Mouse (Mus musculus) gastrocnemius, postnatal 10 days (tissue): ENCODE measurements around the gene Maco1. TPM values are rescaled to one million over a fixed set of nuclear protein-coding genes. Genes with fewer than 3 reads are reported as not detected.
A peak's percentile ranks its signal among the peaks of the same experiment; 100 is the strongest.
"Not testable (repeated sequence)": the region's sequence is repeated elsewhere in the genome, so short reads cannot be mapped to it uniquely, and the experiment has no call there.

Source experiments
- DNase-seq: peaks from one replicate; pipeline ENCODE4 v3.0.0; 2021; ENCODE audit warnings: mixed read lengths
- total RNA-seq, 2 experiments: library from RNA; stranded (reverse); gene quantifications; 2 replicates each; pipeline ENCODE4 v1.2.3; 2021

Maco1 gene
- total RNA-seq, 2 experiments from 2014 or later: 16.7 to 22.2 TPM

DNA sequence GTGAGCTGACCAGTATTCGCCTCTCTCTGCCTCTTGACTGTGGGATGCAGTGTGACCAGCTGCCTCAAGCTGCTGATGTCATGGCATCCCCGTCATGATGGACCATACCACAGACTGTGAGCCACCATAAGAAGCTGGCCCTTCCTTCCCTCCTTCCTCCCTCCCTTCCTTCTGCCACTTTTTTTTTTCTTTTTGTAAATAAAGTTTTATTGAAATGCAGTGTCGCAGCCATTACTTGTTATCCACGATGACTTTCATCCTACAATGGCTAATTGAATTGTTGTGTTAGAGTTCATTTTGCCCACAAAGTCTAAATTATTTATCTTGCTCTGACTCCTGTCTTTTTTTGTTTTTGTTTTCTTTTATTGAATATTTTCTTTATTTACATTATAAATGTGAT is 5.3 kb upstream of the Maco1 start:
- no peak for DNase-seq

GRCm38 (mm10) chr4:134856501-134856900 is 3.4 kb upstream of the Maco1 start:
- no peak for DNase-seq

- no peak for DNase-seq
Observed at GRCm38 (mm10) chr4:134856056-134856455, 2.9 kb upstream of the Maco1 start.

- DNase-seq: no peak
Observed at GRCm38 (mm10) chr4:134855371-134855770, 2.2 kb upstream of the Maco1 start.

- peak; percentile 95 for DNase-seq
Observed at GRCm38 (mm10) chr4:134853637-134854485, 716 bp upstream of the Maco1 start.

DNA sequence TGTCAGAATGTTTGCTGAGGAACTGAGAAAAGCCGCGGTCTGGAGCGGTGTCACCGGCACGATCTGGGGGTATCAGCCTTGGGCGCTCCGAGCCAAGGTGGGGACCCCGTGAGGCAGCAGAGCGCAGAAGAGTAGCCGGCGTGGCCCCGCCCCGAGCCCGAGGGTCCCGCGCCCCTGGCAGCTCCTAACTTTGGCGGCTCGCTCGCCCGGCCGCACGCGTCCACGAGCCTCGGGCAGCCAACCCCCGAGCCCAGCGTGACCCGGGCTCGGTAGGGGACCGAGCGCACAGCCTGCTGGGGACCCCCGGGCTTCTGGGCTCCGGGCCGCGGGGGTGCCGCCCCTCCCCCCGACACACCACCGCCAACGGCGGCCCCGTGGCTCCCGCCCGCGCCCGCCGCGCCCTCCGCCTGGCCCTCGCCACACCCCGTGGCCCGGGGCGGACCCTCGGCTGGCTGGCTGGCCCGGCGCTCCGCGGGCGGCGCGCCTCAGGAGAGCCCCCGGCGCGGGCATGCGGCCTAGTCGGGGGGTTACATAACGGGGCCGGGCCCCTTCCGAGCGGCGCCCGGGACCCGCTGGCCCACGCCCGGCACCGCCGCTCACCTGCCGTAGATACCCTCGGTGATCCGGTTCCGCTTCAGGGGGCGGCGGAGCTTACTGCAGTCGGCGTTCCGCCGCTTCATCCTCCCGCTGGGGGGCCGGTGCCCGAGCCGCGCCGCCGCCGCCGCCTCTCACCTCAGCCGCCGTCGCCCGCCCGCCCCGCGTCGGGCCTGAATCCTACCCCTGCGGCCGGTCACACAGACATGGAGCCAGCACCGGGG is 498 bp downstream of the Maco1 start:
- peak; percentile 36 for DNase-seq

DNA sequence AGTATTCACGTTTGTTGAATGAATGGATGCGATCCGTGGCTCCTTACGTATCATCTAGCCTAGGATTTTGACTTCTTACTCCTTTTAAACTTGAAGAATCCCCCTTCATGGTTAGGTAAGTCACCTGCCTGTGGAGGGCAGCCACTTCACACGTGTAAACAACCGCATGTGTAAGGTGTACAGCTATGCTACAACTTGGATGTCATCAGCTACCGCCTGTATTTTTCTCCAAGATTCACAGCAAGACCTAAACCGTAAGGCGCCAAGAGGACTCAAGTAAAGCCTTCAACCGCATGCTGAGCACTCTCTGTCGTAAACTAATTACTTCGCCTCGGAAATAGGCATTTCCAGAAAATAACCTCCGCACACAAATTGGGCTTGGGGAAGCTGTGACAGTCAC is 1.3 kb downstream of the Maco1 start:
- no peak for DNase-seq

- DNase-seq: no peak
Observed at GRCm38 (mm10) chr4:134851236-134851635, 1.9 kb downstream of the Maco1 start.

DNA sequence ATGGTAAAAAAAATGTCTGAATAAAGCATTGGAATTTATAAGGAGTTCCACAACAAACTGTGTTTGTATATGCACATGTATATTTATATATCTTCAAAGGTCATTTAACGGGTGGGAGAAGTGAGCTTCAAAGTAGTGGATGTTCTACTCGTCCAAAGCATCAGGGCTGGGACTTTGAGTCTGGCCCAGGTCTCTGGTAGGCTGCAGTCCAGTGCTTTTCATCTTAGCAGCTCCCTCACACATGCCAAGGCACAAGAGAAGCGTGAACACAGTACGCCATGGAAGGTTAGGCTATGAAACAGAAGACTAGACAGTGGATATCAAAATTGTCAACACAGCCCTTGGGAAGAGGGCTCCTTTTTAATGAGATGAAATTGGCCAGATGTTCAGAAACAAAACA is 2.6 kb downstream of the Maco1 start:
- DNase-seq: no peak

DNA sequence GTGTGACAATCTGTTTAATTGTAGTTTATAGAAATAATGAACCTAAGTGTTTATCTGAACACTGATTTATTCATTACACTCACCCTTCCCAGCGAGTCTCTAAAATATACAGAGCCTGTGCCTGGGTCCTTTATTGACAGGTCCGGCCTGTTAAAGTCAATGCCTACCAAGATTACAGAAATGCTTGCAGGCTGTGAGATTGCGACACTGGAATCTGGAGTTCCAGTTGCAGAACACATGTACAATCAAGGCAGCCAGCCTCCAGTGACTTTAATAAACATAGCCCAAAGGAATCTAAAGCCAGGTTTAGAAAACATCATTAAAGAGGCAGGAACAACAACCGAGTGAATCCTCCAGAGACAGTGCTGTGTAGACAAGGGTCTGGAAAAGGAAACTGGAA is 5.6 kb downstream of the Maco1 start:
- DNase-seq: no peak

DNA sequence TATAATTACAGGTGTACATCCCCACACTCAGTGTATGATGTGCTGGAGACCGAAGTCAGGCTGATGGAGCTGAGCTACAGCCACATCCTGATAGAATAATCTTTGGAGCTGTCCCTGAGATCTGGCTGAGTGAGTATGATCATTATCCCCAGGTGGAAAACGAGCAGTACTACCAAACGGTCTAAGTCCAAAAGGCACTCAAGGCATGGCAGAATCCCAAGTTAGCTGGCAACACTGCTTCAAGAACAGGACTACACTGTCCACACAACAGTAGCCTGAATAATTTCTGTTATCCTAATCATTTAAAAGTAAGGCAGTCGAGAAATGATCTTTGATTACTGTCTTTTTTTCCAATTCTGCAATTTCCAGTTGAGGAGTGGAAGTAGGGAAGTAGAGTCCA is 9.6 kb downstream of the Maco1 start:
- no peak for DNase-seq

DNA sequence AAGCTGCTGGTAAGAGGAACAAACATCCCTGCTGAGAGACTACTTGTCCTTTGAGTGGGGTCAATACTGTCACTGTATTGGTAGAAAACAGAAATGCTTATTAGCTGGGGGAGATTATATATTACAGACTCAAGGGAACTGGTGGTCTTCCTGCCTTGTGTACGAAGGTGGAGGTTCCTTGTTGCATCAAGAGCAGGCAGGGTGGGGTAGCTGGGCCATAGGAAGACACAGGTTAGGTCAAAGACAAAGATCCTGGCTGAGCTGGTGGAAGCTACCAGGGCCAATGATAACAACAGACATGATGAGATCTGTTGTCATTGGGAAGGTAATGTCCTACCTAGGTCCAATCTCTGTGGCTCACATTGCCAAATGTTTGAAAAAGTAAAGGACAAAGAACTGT is 12.9 kb downstream of the Maco1 start:
- DNase-seq: no peak

DNA sequence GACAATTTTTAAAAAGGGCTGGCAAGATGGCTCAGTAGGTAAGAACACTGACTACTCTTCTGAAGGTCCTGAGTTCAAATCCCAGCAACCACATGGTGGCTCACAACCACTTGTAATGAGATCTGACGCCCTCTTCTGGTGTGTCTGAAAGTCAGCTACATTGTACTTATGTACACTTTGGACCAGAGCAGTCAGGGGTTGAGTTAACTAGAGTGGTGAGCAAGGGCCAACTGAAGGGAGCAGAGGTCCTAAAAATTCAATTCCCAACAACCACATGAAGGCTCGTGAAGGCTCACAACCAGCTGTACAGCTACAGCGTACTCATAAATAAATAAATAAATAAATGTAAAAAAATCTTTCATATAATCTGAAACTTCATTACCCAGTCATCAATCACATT is 14.4 kb downstream of the Maco1 start:
- not testable (repeated sequence) for DNase-seq

DNA sequence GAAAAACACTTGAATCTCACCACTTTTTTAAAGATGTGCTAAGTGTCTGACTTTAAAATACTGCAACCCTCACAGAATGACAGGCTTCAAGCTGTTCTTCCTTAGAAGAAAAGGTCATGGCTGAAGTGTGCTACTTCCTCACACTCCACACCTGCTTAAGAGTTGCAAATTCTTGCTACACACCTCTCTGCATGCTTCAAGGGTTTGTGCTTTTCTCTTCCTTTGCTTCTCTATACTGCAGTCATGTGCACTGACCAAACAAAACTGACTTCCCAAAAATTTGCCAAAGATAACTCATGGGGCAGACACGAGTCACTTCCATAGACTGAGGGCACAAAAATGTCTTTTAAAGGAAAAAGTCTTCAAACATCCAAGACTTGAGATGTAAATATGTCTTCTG is 14.9 kb downstream of the Maco1 start:
- no peak for DNase-seq

- DNase-seq: no peak
Observed at GRCm38 (mm10) chr4:134835486-134835885, 17.7 kb downstream of the Maco1 start.

DNA sequence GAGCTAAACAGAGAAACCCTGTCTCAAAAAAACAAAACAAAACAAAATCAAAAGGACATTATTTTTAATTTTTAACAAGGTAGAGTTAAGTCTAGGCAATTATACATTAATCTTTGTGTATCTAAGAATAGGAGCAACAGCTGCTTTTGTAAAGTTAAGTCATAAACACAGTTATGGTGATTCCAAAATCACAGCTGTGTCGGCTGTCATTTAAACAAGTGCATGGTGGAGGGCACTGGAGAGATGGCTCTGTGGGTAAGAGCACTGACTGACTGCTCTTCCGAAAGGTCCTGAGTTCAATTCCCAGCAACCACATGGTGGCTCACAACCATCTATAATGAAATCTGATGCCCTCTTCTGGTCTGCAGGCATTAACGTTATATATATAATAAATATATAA is 21.2 kb downstream of the Maco1 start:
- DNase-seq: no peak

DNA sequence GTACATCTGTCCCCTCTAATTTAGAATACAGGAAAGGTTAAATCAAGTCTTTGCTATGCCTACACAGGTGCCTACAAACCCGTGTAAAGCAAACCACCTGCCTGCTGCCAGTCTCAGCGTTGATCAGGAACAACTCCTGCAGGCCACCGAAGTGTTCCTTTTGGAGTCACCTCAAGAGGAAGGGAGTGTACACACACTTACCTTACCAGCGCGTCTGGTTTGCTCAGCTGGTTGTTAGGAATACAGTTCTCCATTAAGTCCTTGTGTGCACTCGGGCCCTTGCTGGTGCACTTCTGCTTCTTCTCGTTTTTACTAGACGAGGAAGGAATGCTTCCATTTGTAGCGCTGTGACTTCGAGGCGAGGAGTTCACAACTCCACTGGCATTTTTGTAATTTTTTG is 25.3 kb downstream of the Maco1 start:
- DNase-seq: no peak

- DNase-seq: no peak
Observed at GRCm38 (mm10) chr4:134826348-134826747, 26.8 kb downstream of the Maco1 start.

- DNase-seq: not testable (repeated sequence)
Observed at GRCm38 (mm10) chr4:134825864-134826263, 27.3 kb downstream of the Maco1 start.

DNA sequence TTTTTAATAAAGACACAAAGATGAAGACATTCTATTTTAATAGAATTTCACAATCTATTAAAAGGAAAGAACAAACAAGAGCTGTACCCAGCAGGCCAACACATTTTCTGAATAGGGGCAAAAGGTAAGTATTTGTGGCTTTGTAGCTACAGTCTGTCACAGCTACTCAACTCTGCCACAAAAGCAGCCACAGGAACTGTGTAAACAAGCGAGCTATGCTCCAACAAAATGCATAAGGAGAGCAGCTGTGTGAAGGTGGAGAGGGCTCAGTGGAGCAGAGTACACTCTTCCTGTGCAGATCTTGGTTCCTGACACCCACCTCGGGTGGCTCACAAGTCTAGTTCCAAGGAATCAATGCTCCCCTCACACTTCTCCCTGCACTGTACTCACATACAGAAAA is 29.6 kb downstream of the Maco1 start:
- no peak for DNase-seq

- DNase-seq: no peak
Observed at GRCm38 (mm10) chr4:134821061-134821460, 32.1 kb downstream of the Maco1 start.

GRCm38 (mm10) chr4:134817706-134818105 is 35.4 kb downstream of the Maco1 start:
- no peak for DNase-seq

- DNase-seq: no peak
Observed at GRCm38 (mm10) chr4:134814229-134814571, 38.9 kb downstream of the Maco1 start.
